Mouse (Mus musculus): ENCODE data around the gene Prr5. TPM values are rescaled to one million over a fixed set of nuclear protein-coding genes. Genes with fewer than 3 reads are reported as not detected.

Gene Prr5
- polyA plus RNA-seq, 1 experiment from 2014 or later, result 18.8 TPM

DNA sequence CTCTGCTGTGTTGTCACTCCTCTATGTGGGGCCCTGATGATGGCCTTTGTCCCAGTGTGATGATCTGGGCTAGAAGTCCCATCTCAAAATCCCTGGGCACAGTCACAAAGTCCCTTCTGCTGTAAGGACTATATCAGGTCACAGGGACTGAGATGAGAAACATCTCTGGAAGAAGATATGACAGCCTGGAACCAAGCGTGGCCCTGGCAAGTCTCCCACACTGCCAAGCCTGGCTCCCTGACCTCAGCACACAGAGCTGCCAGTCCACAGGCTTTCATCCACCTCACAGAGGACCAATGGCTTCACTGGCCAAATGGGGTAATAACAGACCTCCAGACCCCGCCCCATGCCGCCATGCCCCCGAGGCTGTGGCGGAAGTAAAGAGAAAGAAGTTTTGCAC is 10.8 kb upstream of the Prr5 start:
- no peak for ATAC-seq (ENCODE audit: insufficient number of reproducible peaks, insufficient read depth, low FRiP score, low TSS enrichment, low read depth)
- Histone ChIP-seq H3K4me1 (peaks cover 55% of the 10 kb centered on the region), H3K27ac (no peak overlapping the region), H3K4me3 (no peak overlapping the region), H3K9ac (no peak overlapping the region), H3K27me3 (peaks cover 3% of the 10 kb centered on the region), H3K9me3 (no peaks in the 10 kb centered on the region), H3K4me2 (no peak overlapping the region), H3K36me3 (no peaks in the 10 kb centered on the region)
- 86% methylated on average over 5 of the region's 5 CpGs for WGBS

DNA sequence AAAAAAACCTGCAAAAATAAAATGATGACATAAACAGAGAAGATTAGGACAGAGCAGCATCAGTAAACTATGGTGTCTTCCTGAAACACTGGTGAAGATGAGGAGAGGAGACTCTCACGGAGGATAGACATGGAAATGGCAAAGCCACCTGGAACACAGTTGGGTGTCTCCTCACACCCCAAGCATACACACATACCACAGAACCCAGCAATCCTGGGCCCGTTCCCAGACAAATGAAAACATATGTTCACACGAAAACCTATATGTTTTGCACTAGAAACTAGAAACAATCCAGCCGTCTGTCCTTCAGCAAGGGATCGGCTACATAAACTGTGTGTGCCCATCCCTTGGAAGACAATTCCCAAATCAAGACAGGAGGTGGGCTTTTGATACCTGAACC is 9.6 kb upstream of the Prr5 start:
- no peak overlapping the region for H3K4me2 ChIP-seq
- no peaks in the 10 kb centered on the region for H3K9me3 ChIP-seq
- peaks cover 15% of the 10 kb centered on the region for H3K27me3 ChIP-seq
- ATAC-seq (ENCODE audit: insufficient number of reproducible peaks, insufficient read depth, low FRiP score, low TSS enrichment, low read depth), result no peak
- no peak overlapping the region for H3K4me3 ChIP-seq
- 31% methylated on average over 5 of the region's 5 CpGs for WGBS
- peaks cover 61% of the 10 kb centered on the region for H3K4me1 ChIP-seq
- no peaks in the 10 kb centered on the region for H3K36me3 ChIP-seq
- peak overlapping the region; percentile 62; the same call in 1 of the 2 replicates for H3K27ac ChIP-seq
- no peak overlapping the region for H3K9ac ChIP-seq

DNA sequence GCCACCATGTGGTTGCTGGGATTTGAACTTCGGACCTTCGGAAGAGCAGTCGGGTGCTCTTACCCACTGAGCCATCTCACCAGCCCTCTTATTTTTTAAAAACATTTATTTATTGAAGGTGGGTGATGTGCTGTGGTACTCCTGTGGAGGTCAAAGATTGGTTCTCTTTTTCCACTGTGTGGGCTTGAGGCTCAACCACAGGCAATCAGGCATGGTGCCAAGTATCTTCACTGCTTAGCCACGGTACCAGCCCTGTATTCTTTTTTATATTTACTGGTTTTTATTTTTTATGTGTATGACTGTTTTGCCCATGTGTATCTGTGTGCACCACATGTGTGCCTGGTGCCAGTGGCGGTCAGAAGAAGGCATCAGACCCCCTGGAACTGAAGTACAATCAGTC is 8.1 kb upstream of the Prr5 start:
- WGBS, result 74% methylated on average over 5 of the region's 5 CpGs
- no peak overlapping the region for H3K4me2 ChIP-seq
- H3K9me3 ChIP-seq, result no peaks in the 10 kb centered on the region
- ATAC-seq (ENCODE audit: insufficient number of reproducible peaks, insufficient read depth, low FRiP score, low TSS enrichment, low read depth), result no peak
- H3K36me3 ChIP-seq, result no peaks in the 10 kb centered on the region
- H3K27ac ChIP-seq, result 0 out of 2 replicates have a peak overlapping the region, but pooled peaks have one; percentile 24
- H3K4me3 ChIP-seq, result no peak overlapping the region
- H3K9ac ChIP-seq, result no peak overlapping the region
- H3K4me1 ChIP-seq, result peaks cover 62% of the 10 kb centered on the region
- peaks cover 16% of the 10 kb centered on the region for H3K27me3 ChIP-seq

DNA sequence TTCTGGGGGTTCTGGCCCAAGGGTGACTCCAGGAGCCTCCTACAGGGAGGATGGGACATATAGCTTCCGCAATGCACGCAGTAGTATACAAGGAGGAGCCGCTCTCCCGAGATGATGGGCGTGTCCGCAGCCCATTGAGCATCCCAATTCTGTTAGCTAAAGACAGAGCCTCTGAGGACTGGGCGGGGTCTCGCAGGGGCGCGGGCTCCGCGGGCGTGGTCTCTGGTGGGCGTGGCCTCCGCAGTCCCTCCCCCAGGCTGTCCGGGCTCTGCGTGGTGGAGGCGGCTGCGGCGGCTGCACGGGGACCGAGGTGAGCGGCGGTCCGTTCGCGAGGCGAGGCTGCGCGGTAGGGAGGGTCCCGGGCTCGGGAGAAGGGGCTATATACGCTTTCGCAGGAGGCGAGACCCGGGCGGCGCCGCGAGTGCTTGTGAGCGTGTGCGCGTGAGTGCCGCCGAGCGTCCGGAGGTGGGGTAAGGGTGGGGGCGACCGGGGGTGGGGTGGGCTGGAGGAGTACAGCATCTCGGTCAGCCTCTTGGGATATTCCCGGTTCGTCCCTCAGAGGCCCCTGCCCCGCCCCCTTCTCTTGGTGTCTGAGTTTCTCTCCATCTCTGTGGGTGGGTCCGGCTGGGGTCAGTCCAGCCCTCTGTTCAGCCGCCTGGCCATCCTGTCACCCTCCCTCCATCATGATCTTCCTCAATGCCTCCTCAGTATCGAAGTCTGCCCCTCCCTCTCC is 6.3 kb upstream of the Prr5 start:
- Histone ChIP-seq H3K9me3 (no peaks in the 10 kb centered on the region), H3K9ac (peak overlapping the region; percentile 72), H3K36me3 (no peaks in the 10 kb centered on the region), H3K4me2 (peak overlapping the region; percentile 81), H3K27me3 (peaks cover 16% of the 10 kb centered on the region), H3K27ac (no peak overlapping the region), H3K4me3 (peak overlapping the region; percentile 62), H3K4me1 (peaks cover 57% of the 10 kb centered on the region)
- peak; percentile 49 for ATAC-seq (ENCODE audit: insufficient number of reproducible peaks, insufficient read depth, low FRiP score, low TSS enrichment, low read depth)
- WGBS, result under 1% methylated on average over 54 of the region's 56 CpGs

DNA sequence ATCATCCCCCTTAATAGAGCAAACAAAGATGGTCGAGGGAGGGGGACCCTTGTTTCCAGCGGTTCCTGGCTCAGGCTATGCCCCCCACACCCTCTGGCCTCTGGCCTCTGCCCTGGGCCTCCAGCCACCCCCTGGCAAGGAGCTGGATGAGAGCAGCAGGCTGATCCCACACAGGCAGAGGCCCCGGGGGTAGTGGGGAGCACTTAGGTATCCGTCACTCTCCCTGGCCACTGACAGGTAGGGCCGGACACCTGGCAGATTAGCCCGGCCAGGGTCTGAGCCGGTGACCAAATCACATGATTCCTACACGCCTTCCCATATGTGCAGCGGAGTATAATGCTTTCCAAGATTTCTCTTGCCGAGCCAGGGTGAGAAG is 5.7 kb upstream of the Prr5 start:
- Histone ChIP-seq H3K27ac (no peak overlapping the region), H3K4me3 (peak overlapping the region; percentile 62), H3K4me2 (peak overlapping the region; percentile 81), H3K9ac (peak overlapping the region; percentile 72), H3K27me3 (peaks cover 16% of the 10 kb centered on the region), H3K9me3 (no peaks in the 10 kb centered on the region), H3K4me1 (peaks cover 57% of the 10 kb centered on the region), H3K36me3 (no peaks in the 10 kb centered on the region)
- ATAC-seq (ENCODE audit: insufficient number of reproducible peaks, insufficient read depth, low FRiP score, low TSS enrichment, low read depth), result no peak
- 46% methylated on average over 10 of the region's 10 CpGs for WGBS

DNA sequence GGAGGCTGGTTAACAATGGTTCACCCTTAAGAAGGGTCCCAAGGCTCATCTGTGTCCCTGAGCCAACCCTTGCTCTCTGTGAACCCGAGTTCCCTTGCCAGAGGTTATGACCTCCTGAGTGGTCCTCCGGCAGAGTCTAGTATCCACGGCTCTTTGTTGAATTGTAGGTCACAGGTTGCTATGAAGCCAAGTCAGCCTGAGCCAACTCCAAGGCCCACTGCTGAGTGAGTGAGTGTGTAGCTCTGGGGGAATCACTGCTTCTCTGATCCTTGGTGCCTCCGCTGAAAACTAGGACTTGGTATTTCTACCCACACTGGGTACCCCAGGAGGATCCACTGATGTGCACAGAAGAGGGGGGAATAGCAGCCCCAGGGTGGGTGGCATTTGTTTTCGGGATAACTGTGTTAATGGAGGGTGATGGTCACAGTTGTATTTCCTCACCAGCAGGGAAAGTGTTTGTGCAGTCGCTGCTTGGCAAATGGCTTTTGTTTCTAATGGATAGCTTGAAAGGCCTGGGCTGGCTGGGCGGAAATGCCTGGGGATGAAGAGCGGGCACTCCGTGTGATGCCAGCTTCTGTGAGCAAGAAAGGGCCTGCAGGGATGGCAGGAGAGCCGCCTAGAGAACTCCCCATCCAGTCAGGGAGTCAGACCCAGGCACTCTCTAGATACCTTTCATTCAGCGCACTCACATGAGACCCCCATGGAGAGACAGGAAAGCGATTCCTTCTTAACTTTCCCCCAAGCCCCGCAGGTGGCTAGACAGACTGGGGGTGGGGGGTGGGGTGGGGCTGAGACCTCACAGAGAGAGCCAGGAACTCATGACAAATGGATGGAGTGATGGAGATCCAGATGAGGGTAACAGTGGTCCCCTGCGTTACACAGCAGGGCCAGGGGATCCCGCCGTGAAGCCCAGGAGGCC is 4.6 kb upstream of the Prr5 start:
- peak overlapping the region; percentile 52 for H3K9ac ChIP-seq
- H3K4me2 ChIP-seq, result peak overlapping the region; percentile 81
- peak overlapping the region; percentile 62; the same call in 1 of the 2 replicates for H3K4me3 ChIP-seq
- ATAC-seq (ENCODE audit: insufficient number of reproducible peaks, insufficient read depth, low FRiP score, low TSS enrichment, low read depth), result no peak
- peaks cover 16% of the 10 kb centered on the region for H3K27me3 ChIP-seq
- no peaks in the 10 kb centered on the region for H3K36me3 ChIP-seq
- no peak overlapping the region for H3K27ac ChIP-seq
- H3K9me3 ChIP-seq, result no peaks in the 10 kb centered on the region
- peaks cover 54% of the 10 kb centered on the region for H3K4me1 ChIP-seq
- 26% methylated on average over 16 of the region's 16 CpGs for WGBS

DNA sequence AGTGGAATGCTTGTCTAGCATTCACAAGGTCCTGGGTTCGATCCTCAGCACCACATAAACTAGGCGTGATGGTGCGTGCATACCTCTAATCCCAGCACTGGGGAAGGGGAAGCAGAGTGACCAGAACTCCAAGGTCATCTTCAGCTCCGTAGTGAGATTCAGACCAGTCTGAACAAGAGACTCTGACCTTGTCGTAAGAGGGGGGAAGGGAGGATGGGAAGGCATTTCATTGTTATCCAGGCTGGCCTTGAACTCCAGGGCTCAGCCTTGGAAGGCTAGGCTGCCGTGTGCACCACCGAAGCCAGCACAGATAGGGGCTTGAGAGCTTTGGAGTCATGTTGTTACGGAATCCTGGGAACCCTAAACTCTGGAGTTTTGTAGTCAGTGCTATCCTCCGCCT is 3.8 kb upstream of the Prr5 start:
- H3K4me2 ChIP-seq, result no peak overlapping the region
- H3K4me1 ChIP-seq, result peaks cover 55% of the 10 kb centered on the region
- H3K9me3 ChIP-seq, result no peaks in the 10 kb centered on the region
- no peak for ATAC-seq (ENCODE audit: insufficient number of reproducible peaks, insufficient read depth, low FRiP score, low TSS enrichment, low read depth)
- peaks cover 16% of the 10 kb centered on the region for H3K27me3 ChIP-seq
- H3K27ac ChIP-seq, result no peak overlapping the region
- no peak overlapping the region for H3K4me3 ChIP-seq
- H3K9ac ChIP-seq, result no peak overlapping the region
- H3K36me3 ChIP-seq, result no peaks in the 10 kb centered on the region
- WGBS, result 62% methylated on average over 9 of the region's 9 CpGs

DNA sequence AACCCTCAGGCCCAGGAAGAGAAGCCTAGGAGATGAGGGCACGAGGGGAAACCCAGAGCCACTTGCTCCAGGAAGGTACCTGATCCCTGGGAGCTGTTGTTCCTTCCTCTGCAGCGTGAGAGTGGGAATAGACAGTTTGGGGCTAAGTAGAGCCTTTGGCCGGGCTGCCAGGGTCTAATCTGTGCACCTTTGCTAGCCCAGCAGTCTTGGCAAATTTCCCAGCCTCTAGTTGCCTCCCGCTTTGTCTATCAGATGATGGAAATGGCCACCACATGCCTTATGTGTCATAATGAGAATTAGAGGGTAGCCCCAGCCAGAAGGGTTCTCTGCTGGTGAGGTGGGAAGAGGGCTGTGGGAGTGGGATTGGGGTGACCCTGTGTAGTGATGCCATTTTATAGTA is 3.4 kb upstream of the Prr5 start:
- H3K4me2 ChIP-seq, result no peak overlapping the region
- H3K27ac ChIP-seq, result no peak overlapping the region
- no peak for ATAC-seq (ENCODE audit: insufficient number of reproducible peaks, insufficient read depth, low FRiP score, low TSS enrichment, low read depth)
- H3K36me3 ChIP-seq, result no peaks in the 10 kb centered on the region
- H3K27me3 ChIP-seq, result peaks cover 16% of the 10 kb centered on the region
- WGBS, result 54% methylated on average over 4 of the region's 4 CpGs
- no peak overlapping the region for H3K4me3 ChIP-seq
- peaks cover 56% of the 10 kb centered on the region for H3K4me1 ChIP-seq
- H3K9ac ChIP-seq, result no peak overlapping the region
- H3K9me3 ChIP-seq, result no peaks in the 10 kb centered on the region

DNA sequence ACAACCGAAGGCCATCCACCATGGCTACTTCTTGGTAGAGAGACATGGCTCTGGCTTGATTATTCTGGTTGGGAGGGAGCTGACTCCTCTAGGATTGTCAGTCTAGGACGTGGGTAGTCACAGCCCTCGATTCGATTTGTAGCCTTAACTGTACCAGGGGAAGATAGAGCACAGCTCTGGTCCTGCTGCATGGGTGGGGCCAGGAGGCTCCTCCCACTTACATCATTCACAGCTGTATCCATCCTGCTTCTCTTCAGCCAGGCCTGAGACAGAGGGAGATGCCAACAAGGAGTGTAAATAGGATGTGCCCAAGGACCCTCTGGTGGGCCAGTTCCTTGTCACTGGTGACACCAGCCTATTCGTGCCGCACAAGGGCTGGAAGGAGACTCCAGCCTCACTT is 1.8 kb upstream of the Prr5 start:
- Histone ChIP-seq H3K36me3 (no peaks in the 10 kb centered on the region), H3K4me2 (no peak overlapping the region), H3K4me1 (peaks cover 43% of the 10 kb centered on the region), H3K9ac (no peak overlapping the region), H3K27ac (no peak overlapping the region), H3K27me3 (peaks cover 16% of the 10 kb centered on the region), H3K4me3 (no peak overlapping the region), H3K9me3 (no peaks in the 10 kb centered on the region)
- no peak for ATAC-seq (ENCODE audit: insufficient number of reproducible peaks, insufficient read depth, low FRiP score, low TSS enrichment, low read depth)
- WGBS, result 73% methylated on average over 6 of the region's 6 CpGs

DNA sequence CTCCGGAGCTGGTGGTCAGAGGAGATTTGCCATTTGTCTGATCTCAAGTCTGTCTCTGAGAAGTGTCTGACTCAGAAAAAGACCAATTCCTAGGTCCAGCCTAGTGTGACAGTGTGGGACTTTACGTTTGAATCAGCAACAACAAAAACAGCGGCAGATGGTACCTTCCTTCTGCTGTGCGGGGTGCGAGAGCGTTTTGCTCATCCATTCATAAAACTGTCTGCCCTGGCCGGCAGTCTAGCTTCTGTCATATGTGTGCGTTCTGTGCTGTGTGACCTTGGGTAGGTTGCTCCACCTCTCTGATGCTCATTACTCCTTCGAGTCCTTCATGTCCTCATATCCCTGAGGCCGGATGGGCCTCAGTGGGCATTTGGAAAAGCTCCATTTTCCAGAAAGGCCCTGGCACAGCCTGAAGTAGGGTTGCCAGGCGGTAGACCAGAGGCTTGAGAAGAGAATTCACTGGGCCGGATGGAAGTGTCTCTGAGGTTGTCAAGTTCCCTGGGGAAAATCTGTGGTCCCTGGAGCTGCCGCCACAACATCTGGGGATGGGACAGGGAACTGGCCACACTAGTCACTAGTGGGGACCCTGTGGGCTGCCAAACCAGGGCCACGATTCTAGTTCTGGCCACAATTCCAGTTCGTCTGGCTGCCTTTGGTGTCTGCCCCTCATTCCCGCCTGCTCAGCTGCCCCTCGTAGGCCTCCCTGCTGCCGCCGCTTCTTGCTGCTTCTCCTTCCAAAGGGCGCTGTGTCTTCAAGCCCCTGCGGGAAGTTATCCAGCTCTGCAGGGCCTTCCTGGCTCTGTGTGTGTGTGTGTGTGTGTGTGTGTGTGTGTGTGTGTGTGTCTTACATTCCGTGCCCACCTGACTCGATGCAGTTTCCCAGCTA is 594 bp downstream of the Prr5 start:
- Histone ChIP-seq H3K9me3 (no peaks in the 10 kb centered on the region), H3K4me3 (no peak overlapping the region), H3K36me3 (no peaks in the 10 kb centered on the region), H3K4me2 (no peak overlapping the region), H3K4me1 (peaks cover 21% of the 10 kb centered on the region), H3K9ac (no peak overlapping the region), H3K27ac (no peak overlapping the region), H3K27me3 (no peaks in the 10 kb centered on the region)
- ATAC-seq (ENCODE audit: insufficient number of reproducible peaks, insufficient read depth, low FRiP score, low TSS enrichment, low read depth), result no peak
- WGBS, result 76% methylated on average over 23 of the region's 23 CpGs

DNA sequence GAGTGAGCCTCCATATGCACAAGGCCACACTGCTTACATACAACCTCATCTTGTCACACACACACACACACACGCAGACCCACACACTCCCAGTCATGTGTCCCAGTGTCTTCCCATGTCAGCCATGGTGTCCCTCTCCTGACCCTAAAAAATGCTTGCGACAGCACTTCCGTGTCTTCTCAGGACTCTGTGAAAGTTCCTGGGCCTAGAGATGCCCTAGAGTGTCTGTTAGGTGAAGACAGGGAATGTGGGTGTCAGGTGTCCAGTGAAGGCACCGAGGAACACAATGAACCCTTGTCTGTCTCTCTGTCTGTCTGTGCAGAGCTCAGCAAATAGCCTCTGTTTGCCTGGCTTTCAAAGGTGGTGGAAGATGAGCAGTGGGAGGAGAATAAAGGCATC is 1.2 kb downstream of the Prr5 start:
- Histone ChIP-seq H3K4me1 (peaks cover 15% of the 10 kb centered on the region), H3K4me2 (no peak overlapping the region), H3K36me3 (no peaks in the 10 kb centered on the region), H3K27me3 (no peaks in the 10 kb centered on the region), H3K4me3 (no peak overlapping the region), H3K27ac (no peak overlapping the region), H3K9me3 (no peaks in the 10 kb centered on the region), H3K9ac (no peak overlapping the region)
- no peak for ATAC-seq (ENCODE audit: insufficient number of reproducible peaks, insufficient read depth, low FRiP score, low TSS enrichment, low read depth)
- WGBS, result 58% methylated on average over 4 of the region's 4 CpGs
